Mouse (Mus musculus): ENCODE measurements around the gene AC161166.1. TPM values are rescaled to one million over a fixed set of nuclear protein-coding genes. Genes with fewer than 3 reads are reported as not detected.
"Not testable (repeated sequence)": the region's sequence is repeated elsewhere in the genome, so short reads cannot be mapped to it uniquely, and the experiment has no call there.

The AC161166.1 gene
- polyA plus RNA-seq, 1 experiment from 2014 or later = 0.21 TPM

DNA sequence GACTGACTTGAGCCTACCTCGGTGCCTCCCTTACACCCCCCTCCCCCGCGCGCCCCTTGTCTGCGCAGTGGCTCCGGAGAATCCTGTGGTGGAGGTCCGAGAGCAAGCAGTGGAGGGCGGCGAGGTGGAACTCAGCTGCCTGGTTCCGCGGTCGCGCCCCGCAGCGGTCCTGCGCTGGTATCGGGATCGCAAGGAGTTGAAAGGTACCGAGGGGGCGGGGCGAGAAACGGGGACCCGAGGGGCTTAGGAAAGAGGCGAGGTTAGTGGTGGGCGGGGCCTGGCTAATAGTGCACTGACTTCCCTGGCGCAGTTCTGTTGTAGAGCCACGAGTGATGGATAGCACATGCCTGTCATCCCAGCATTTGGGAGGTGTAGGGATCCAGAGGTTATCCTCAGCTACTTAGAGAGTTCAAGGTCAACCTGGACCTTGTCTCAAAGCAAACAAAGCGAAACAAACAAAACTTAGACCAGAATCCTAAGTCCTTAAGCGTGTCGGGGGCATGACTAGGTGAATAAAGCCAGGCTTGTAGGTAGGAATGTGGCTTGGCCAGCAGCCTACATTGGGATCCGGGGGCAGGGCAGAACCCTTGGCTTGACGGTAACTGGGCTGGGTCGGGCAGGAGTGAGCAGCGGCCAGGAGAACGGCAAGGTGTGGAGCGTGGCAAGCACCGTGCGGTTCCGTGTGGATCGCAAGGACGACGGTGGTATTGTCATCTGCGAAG lies 12.2 kb downstream of the AC161166.1 start:
- CTCF ChIA-PET = interaction anchor here (0.8 to 1.9 kb wide), 2 partner anchors 26 kb away, joined by 3 to 9 read pairs; no protein-coding TSS in a partner anchor
- in situ Hi-C loops (cut with MboI; ENCODE audit: low pct_unique_long_range_greater_than_20kb) = no loop called here
- DNase-seq (ENCODE audit: low read depth, low spot score) (no peak), ATAC-seq (no peak)
- POLR2A ChIA-PET = no interaction called here
- no peaks in the 10 kb centered on the region for H3K27me3 ChIP-seq
- no peak for TF ChIP-seq CTCF (IDR thresholded peaks at IDR 0.05)

DNA sequence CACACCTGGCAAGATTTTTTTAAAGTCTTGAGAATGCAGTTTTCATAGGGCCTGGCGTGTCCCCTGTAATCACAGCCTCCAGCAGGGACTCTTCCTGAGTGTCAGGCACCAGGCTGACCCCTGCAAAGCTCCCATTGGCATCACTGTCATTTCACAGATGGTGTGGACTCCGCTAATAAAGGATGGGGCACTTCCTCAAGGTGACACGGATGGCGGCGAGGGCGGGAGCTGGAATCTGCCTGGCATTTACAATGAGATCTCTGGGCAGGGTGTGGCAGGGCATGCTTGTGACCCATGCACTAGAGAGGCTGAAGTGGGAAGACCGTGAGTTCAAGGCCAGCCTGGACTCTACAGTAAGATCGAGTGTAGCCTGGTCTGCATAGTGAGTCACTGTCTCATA lies 24.0 kb downstream of the AC161166.1 start:
- in situ Hi-C loops (cut with MboI; ENCODE audit: low pct_unique_long_range_greater_than_20kb) = no loop called here
- ChIA-PET POLR2A (interaction anchor here (0.6 kb wide), 1 partner anchor 313 kb away, joined by 4 read pairs; the partner anchor contains the start of gene Zfp114), CTCF (interaction anchor here (1.3 kb wide), 1 partner anchor 10 kb away, joined by 4 read pairs; no protein-coding TSS in a partner anchor)
- ATAC-seq (no peak), DNase-seq (ENCODE audit: low read depth, low spot score) (no peak)
- TF ChIP-seq CTCF (IDR thresholded peaks at IDR 0.05) = no peak
- H3K27me3 ChIP-seq = no peaks in the 10 kb centered on the region

DNA sequence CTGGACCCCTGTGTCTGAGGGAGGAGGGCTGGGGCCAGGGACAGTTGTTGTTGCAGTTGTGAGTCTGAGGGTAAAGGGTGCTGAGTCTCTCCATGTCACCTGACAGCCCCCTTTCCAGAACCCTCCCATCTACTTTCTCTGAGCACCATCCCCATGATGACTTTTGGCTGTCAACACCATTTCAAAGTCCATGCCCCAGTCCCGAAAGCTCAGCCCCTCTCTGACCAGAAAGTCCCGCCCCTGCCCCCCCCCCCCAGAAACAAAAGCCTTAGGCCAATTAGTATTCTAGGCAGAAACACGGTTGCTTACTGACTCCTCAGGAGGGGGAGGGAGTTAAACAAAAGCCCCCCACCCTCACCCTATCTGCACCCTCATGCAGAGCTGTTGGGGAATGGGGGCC lies 24.9 kb downstream of the AC161166.1 start:
- TF ChIP-seq CTCF (IDR thresholded peaks at IDR 0.05) = no peak
- no peaks in the 10 kb centered on the region for H3K27me3 ChIP-seq
- DNase-seq (ENCODE audit: low read depth, low spot score) (no peak), ATAC-seq (no peak)
- in situ Hi-C loops (cut with MboI; ENCODE audit: low pct_unique_long_range_greater_than_20kb) = no loop called here
- POLR2A ChIA-PET = no interaction called here
- CTCF ChIA-PET = interaction anchor here (0.8 to 1.3 kb wide), 2 partner anchors 11 to 78 kb away, joined by 3 to 4 read pairs; no protein-coding TSS in a partner anchor

DNA sequence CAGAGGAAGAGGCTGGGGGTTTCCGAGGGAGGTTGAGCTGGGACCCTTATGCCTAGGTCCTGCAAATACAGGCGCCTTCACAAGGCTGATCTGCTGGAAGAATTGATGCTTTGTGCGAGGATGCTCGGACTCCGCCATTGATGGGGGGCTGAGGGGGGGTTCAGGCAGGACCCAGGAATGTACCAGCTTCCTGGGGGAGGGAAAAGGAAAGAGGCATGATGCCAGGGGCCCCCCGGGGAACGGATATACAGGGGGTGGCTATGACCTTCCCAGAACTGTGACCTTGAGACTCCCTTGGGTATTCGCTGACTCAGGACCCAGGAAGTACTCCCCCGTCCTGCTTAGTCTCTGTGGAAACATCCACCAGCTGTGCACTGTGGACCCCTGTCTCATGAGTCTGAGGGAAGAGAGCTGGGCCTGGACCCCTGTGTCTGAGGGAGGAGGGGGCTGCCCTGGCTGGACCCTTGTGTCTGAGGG lies 25.6 kb downstream of the AC161166.1 start:
- H3K27me3 ChIP-seq = no peaks in the 10 kb centered on the region
- in situ Hi-C loops (cut with MboI; ENCODE audit: low pct_unique_long_range_greater_than_20kb) = no loop called here
- no peak for DNase-seq (ENCODE audit: low read depth, low spot score)
- ChIA-PET CTCF (interaction anchor here (0.7 to 0.8 kb wide), 2 partner anchors 13 to 79 kb away, joined by 3 to 5 read pairs; no protein-coding TSS in a partner anchor), POLR2A (no interaction called here)
- no peak for TF ChIP-seq CTCF (IDR thresholded peaks at IDR 0.05)
- no peak for ATAC-seq

DNA sequence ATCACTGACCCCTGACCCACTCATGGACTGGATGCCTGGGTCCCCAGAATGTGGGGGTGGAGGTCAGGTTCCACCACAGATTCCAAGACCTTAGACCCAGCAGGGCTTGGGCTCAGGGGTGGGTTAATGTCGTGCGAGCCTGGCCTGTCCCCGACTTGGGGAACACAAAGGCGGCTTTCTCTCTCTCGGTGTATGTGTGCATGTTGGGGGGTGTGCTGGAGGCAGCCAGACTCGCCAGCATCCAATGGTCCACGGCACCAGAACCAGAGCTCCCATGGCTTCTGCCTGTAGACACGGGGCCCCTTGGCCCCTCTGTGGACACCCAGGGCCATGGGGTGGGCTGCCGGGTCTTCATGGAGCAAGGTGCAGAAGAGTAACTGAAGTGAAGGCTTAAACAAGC lies 26.8 kb downstream of the AC161166.1 start:
- ChIA-PET POLR2A (no interaction called here), CTCF (interaction anchor here (1.9 kb wide), 1 partner anchor 12 kb away, joined by 7 read pairs; no protein-coding TSS in a partner anchor)
- TF ChIP-seq CTCF (IDR thresholded peaks at IDR 0.05) = no peak
- H3K27me3 ChIP-seq = no peaks in the 10 kb centered on the region
- no peak for ATAC-seq
- DNase-seq (ENCODE audit: low read depth, low spot score) = no peak
- in situ Hi-C loops (cut with MboI; ENCODE audit: low pct_unique_long_range_greater_than_20kb) = no loop called here

DNA sequence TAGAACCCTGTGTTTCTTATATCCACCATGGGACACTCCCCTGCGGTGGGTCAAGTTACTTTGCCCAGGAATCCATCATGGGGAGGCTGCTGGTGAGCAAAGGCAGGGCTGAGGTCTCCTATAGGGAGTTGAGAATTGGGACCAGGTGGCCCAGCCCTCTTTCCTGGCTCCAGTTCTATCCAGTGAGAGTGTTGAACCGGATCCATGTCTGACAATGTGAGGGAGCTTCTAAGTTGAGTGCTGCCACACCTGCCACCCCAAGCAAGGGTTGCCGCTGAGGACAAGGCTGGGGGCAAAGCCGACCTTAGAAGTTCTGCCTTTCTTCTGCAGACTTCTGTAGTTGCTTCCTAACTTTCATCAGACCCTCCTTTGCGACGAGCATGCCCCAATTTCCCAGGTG lies 29.0 kb downstream of the AC161166.1 start:
- ATAC-seq; in situ Hi-C loops (cut with MboI; ENCODE audit: low pct_unique_long_range_greater_than_20kb); DNase-seq (ENCODE audit: low read depth, low spot score); H3K27me3 ChIP-seq: not testable (repeated sequence)
- ChIA-PET POLR2A (interaction anchor here (1.3 kb wide), 1 partner anchor 24 kb away, joined by 3 read pairs; the partner anchor contains the start of gene Zfp428), CTCF (interaction anchor here (0.9 kb wide), 1 partner anchor 41 kb away, joined by 4 read pairs; no protein-coding TSS in a partner anchor)

DNA sequence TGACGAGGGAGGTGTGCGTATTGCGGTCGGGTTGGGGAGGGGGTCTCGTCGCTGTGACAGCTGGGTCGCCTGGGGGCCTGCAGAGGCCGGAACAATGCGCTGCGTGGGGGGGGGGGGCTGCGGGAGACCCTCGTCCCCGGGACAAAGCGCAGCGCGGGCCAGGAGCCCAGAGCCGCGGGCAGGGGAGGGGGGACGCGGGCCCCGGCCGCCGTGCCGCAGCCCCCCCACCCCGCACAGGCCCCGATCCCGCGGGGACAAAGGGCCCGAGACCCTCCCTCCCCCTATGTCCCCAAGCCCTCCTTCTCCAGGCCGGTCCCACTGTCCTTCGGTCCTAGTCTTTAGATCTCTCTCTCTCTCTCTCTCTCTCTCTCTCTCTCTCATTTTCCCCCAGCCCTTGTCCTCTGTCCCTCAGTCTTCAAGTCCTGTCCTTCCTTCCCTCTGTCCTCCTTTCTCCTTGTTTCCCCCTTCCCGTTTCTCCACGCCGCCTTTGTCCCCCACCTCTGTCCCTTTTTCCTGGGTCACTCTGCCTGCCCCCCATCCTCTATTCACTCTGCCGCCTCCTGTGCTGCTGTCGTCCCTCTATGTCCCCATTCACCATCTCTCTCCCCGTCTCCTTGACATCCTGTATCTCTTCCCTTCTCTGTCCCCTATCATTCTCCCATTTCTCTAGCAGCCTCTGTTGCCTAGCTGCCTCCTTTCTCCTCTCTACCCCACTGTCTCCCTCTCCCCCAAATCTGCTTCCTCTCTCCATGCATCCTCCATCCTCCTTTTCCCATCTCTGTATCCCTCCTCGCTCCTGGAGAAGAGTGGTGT lies 29.8 kb downstream of the AC161166.1 start:
- no peaks in the 10 kb centered on the region for H3K27me3 ChIP-seq
- in situ Hi-C loops (cut with MboI; ENCODE audit: low pct_unique_long_range_greater_than_20kb) = no loop called here
- ChIA-PET POLR2A (interaction anchor here (1.1 kb wide), 1 partner anchor 55 kb away, joined by 3 read pairs; no protein-coding TSS in a partner anchor), CTCF (interaction anchor here (1.5 kb wide), 1 partner anchor 9 kb away, joined by 4 read pairs; no protein-coding TSS in a partner anchor)
- no peak for DNase-seq (ENCODE audit: low read depth, low spot score)
- no peak for TF ChIP-seq CTCF (IDR thresholded peaks at IDR 0.05)
- no peak for ATAC-seq

DNA sequence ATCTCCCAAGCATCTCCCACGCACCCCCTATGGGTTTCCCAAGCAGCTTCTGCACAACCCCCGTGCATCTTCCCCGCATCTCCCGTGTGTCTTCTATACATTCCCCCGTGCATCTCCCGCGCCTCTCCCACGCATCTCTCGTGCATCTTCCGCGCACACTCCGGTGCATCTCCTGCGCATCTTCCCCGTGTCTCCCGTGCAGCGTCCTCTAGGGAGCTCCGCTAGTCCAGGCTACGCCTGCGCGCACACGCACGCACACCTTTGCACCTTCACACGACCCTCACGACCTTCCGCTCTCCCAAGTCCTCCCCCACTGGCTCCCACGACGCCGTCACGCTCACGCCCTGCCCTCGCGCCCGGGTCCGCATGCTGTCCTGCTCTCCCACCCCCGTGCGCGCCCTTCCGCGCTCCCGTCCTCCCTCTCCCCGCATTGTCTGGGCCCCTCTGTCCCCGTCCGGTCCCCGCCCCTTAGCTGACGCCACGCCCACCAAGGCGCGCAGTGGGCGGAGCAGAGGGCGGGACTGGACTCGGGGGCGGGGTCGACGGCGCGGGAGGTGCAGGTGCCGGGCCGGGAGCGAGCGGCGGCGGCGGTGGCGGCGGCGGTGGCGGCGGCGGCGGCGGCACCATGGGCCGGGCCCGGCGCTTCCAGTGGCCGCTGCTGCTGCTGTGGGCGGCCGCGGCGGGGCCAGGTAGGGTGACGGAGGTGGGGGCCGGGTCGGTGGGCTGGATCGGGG lies 30.6 kb downstream of the AC161166.1 start, which contains the start of gene Cadm4:
Gene Cadm4 (plus strand): TSS at position 550 of the 734 bp plus-strand sequence.
- no peak for DNase-seq (ENCODE audit: low read depth, low spot score)
- in situ Hi-C loops (cut with MboI; ENCODE audit: low pct_unique_long_range_greater_than_20kb) = no loop called here
- ChIA-PET CTCF (interaction anchor here (1.5 to 1.9 kb wide), 2 partner anchors 9 to 40 kb away, joined by 4 to 5 read pairs; no protein-coding TSS in a partner anchor), POLR2A (interaction anchor here (1.1 kb wide), 1 partner anchor 56 kb away, joined by 3 read pairs; no protein-coding TSS in a partner anchor)
- TF ChIP-seq CTCF (IDR thresholded peaks at IDR 0.05) = no peak
- ATAC-seq = peak; percentile 80
- no peaks in the 10 kb centered on the region for H3K27me3 ChIP-seq

DNA sequence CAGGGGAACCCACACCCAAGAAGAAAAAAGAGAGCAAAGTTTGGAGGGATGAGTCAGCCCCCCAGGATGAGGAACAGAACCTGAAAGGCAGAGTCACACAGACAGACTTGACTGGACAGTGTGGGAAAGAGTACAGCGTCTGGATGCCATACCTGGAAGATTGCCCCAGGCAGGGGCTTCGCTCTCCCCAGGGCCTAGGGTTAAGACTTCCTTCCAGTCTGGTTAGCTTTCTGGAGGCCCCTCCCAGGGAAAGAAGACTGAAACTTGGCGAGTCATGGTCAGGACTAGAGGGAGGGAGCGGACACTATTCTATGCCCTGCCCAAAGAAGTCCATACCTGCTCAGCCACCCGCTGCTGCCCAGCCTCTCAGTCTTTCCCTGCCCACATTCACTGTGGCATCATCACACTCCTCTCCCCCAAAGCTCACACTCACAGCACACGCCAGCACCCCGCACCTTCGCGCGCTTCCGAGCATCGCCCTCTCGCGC lies 31.2 kb downstream of the AC161166.1 start:
- CTCF ChIA-PET = interaction anchor here (1.5 to 1.9 kb wide), 2 partner anchors 8 to 39 kb away, joined by 4 to 5 read pairs; no protein-coding TSS in a partner anchor
- ATAC-seq = no peak

More for the DNA sequence above, 31.2 kb downstream of the AC161166.1 start:
- no peak for TF ChIP-seq CTCF (IDR thresholded peaks at IDR 0.05)
- in situ Hi-C loops (cut with MboI; ENCODE audit: low pct_unique_long_range_greater_than_20kb) = no loop called here
- H3K27me3 ChIP-seq = no peaks in the 10 kb centered on the region
- DNase-seq (ENCODE audit: low read depth, low spot score) = no peak
- POLR2A ChIA-PET = interaction anchor here (1.1 kb wide), 1 partner anchor 57 kb away, joined by 3 read pairs; no protein-coding TSS in a partner anchor

Measured in Patski (cell line).